Mouse (Mus musculus) forebrain, embryonic 13.5 days (tissue): ENCODE results near the gene Kcp. TPM values are rescaled to one million over a fixed set of nuclear protein-coding genes. Genes with fewer than 3 reads are reported as not detected.
A peak's percentile ranks its signal among the peaks of the same experiment; 100 is the strongest.

Experiments used
- ATAC-seq: fragments of 200-750 bp; cut with Nextera tagmentation; 2 replicates; pipeline ENCODE4 v1.8.0; 2017
- H3K27ac ChIP-seq: fragments of 300-500 bp; sonication (generic); 2 replicates; pipeline ENCODE4 v1.5.1; 2015; ENCODE audit warnings: inconsistent platforms, mild to moderate bottlenecking, moderate library complexity
- H3K27me3 ChIP-seq: fragments of 300-500 bp; sonication (generic); 2 replicates; pipeline ENCODE4 v1.6.1; 2015; ENCODE audit warnings: mild to moderate bottlenecking, inconsistent platforms
- H3K36me3 ChIP-seq: fragments of 300-500 bp; sonication (generic); 2 replicates; pipeline ENCODE4 v1.6.1; 2015; ENCODE audit warnings: mild to moderate bottlenecking, inconsistent platforms; ENCODE audit not compliant: poor library complexity, severe bottlenecking
- H3K4me1 ChIP-seq: fragments of 300-500 bp; sonication (generic); 2 replicates; pipeline ENCODE4 v1.6.1; 2015; ENCODE audit warnings: inconsistent platforms
- H3K4me2 ChIP-seq: fragments of 300-500 bp; sonication (generic); 2 replicates; pipeline ENCODE4 v1.6.1; 2015; ENCODE audit warnings: inconsistent platforms, mild to moderate bottlenecking, moderate library complexity
- H3K4me3 ChIP-seq: fragments of 300-500 bp; sonication (generic); 2 replicates; pipeline ENCODE4 v1.5.1; 2015; ENCODE audit warnings: mild to moderate bottlenecking, inconsistent platforms
- H3K9ac ChIP-seq: fragments of 300-500 bp; sonication (generic); 2 replicates; pipeline ENCODE4 v1.6.1; 2015; ENCODE audit warnings: mild to moderate bottlenecking, inconsistent platforms
- H3K9me3 ChIP-seq: fragments of 300-500 bp; sonication (generic); replicated peaks from 2 replicates; pipeline ENCODE4 v1.6.1; 2016; ENCODE audit warnings: inconsistent platforms
- WGBS: fragments of 180-500 bp; shearing (Covaris S2); methylation state at CpG from one replicate; pipeline ENCODE4 v1.1.7; 2015; 5-methylcytosine and 5-hydroxymethylcytosine counted together
- polyA plus RNA-seq: library from polyadenylated mRNA; unstranded; fragments of >200 nt; fragmentation: Nextera tagmentation; extraction: Ambion mirVana; gene quantifications from 2 replicates; pipeline ENCODE4 v1.2.1, GENCODE M21; 2015

The Kcp gene
- polyA plus RNA-seq, 1 experiment from 2014 or later = 6.3 TPM

GRCm38 (mm10) chr6:29484716-29485559 is 22.8 kb downstream of the Kcp start:
- 6% methylated on average over 26 of the region's 26 CpGs for WGBS
- no peaks in the 10 kb centered on the region for H3K9me3 ChIP-seq
- H3K36me3 ChIP-seq = no peaks in the 10 kb centered on the region
- H3K27ac ChIP-seq = no peak overlapping the region
- H3K4me2 ChIP-seq = peak overlapping the region; percentile 65
- peaks cover 19% of the 10 kb centered on the region for H3K27me3 ChIP-seq
- H3K4me3 ChIP-seq = peak overlapping the region; percentile 33
- peaks cover 8% of the 10 kb centered on the region for H3K4me1 ChIP-seq
- H3K9ac ChIP-seq = no peak overlapping the region; the same call in 1 of the 2 replicates
- ATAC-seq = peak; percentile 68

- 91% methylated on average over 13 of the region's 13 CpGs for WGBS
- no peak overlapping the region for H3K4me2 ChIP-seq
- no peaks in the 10 kb centered on the region for H3K9me3 ChIP-seq
Observed at GRCm38 (mm10) chr6:29482691-29483090, 25.1 kb downstream of the Kcp start.

GRCm38 (mm10) chr6:29474736-29475135 is 33.0 kb downstream of the Kcp start:
- H3K27me3 ChIP-seq = peaks cover 27% of the 10 kb centered on the region; the same call in 1 of the 2 replicates
- H3K27ac ChIP-seq = no peak overlapping the region
- H3K4me3 ChIP-seq = no peak overlapping the region
- H3K9me3 ChIP-seq = no peaks in the 10 kb centered on the region
- ATAC-seq = no peak
- 58% methylated on average over 2 of the region's 2 CpGs for WGBS
- H3K9ac ChIP-seq = no peak overlapping the region
- peaks cover 20% of the 10 kb centered on the region for H3K36me3 ChIP-seq
- H3K4me2 ChIP-seq = no peak overlapping the region
- peaks cover 15% of the 10 kb centered on the region for H3K4me1 ChIP-seq

More at GRCm38 (mm10) chr6:29482691-29483090, 25.1 kb downstream of the Kcp start:
- Histone ChIP-seq H3K4me3 (no peak overlapping the region), H3K27me3 (peaks cover 26% of the 10 kb centered on the region), H3K4me1 (peaks cover 8% of the 10 kb centered on the region), H3K27ac (no peak overlapping the region), H3K36me3 (no peaks in the 10 kb centered on the region), H3K9ac (no peak overlapping the region)
- ATAC-seq = no peak

- WGBS = 2% methylated on average over 33 of the region's 33 CpGs
- Histone ChIP-seq H3K4me1 (peaks cover 17% of the 10 kb centered on the region), H3K9me3 (no peaks in the 10 kb centered on the region), H3K4me3 (peak overlapping the region; percentile 46), H3K27me3 (peaks cover 27% of the 10 kb centered on the region; the same call in 1 of the 2 replicates), H3K36me3 (peaks cover 21% of the 10 kb centered on the region), H3K4me2 (peak overlapping the region; percentile 74), H3K27ac (no peak overlapping the region; the same call in 1 of the 2 replicates), H3K9ac (peak overlapping the region; percentile 67)
- ATAC-seq = peak; percentile 95
Observed at GRCm38 (mm10) chr6:29473941-29474691, 33.6 kb downstream of the Kcp start.

GRCm38 (mm10) chr6:29471137-29471536 is 36.6 kb downstream of the Kcp start, which contains the start of gene Atp6v1fnb:
Gene Atp6v1fnb (plus strand): TSS chr6:29471437.
- H3K9me3 ChIP-seq = no peaks in the 10 kb centered on the region
- H3K4me1 ChIP-seq = peaks cover 27% of the 10 kb centered on the region
- no peak within 1 kb of the TSS for H3K9ac ChIP-seq
- H3K36me3 ChIP-seq = peaks cover 21% of the 10 kb centered on the region
- H3K4me2 ChIP-seq = no peak within 1 kb of the TSS
- no peak within 1 kb of the TSS for H3K4me3 ChIP-seq
- no peak within 1 kb of the TSS for H3K27ac ChIP-seq
- 93% methylated on average over 4 of the region's 4 CpGs for WGBS
- H3K27me3 ChIP-seq = peaks cover 15% of the 10 kb centered on the region; the same call in 1 of the 2 replicates
- no peak for ATAC-seq

GRCm38 (mm10) chr6:29468851-29469250 is 38.9 kb downstream of the Kcp start:
- H3K9me3 ChIP-seq = no peaks in the 10 kb centered on the region
- H3K9ac ChIP-seq = peak overlapping the region; percentile 78; the same call in 1 of the 2 replicates
- WGBS = 92% methylated on average over 3 of the region's 3 CpGs
- peaks cover 21% of the 10 kb centered on the region for H3K36me3 ChIP-seq
- H3K27me3 ChIP-seq = peaks cover 7% of the 10 kb centered on the region; the same call in 1 of the 2 replicates
- H3K4me1 ChIP-seq = peaks cover 20% of the 10 kb centered on the region
- H3K4me3 ChIP-seq = peak overlapping the region; percentile 79
- H3K27ac ChIP-seq = no peak overlapping the region
- ATAC-seq = no peak
- H3K4me2 ChIP-seq = peak overlapping the region; percentile 83

- Histone ChIP-seq H3K9ac (peak within 1 kb of the TSS; percentile 78), H3K27me3 (peaks cover 4% of the 10 kb centered on the region; the same call in 1 of the 2 replicates), H3K27ac (peak within 1 kb of the TSS; percentile 31; the same call in 1 of the 2 replicates), H3K4me2 (peak within 1 kb of the TSS; percentile 83), H3K36me3 (peaks cover 21% of the 10 kb centered on the region), H3K4me3 (peak within 1 kb of the TSS; percentile 79), H3K4me1 (peaks cover 13% of the 10 kb centered on the region), H3K9me3 (no peaks in the 10 kb centered on the region)
- WGBS = under 1% methylated on average over 39 of the region's 39 CpGs
- peak; percentile 97 for ATAC-seq
Observed at GRCm38 (mm10) chr6:29467583-29468354, 40.0 kb downstream of the Kcp start, which contains the start of gene Atp6v1f. Gene Atp6v1f (plus strand): TSS chr6:29467718.

GRCm38 (mm10) chr6:29463388-29463787 is 44.4 kb downstream of the Kcp start:
- Histone ChIP-seq H3K4me3 (no peak overlapping the region), H3K9me3 (no peaks in the 10 kb centered on the region), H3K4me1 (peaks cover 3% of the 10 kb centered on the region), H3K27me3 (peaks cover 4% of the 10 kb centered on the region; the same call in 1 of the 2 replicates), H3K4me2 (no peak overlapping the region), H3K9ac (no peak overlapping the region), H3K36me3 (no peaks in the 10 kb centered on the region), H3K27ac (no peak overlapping the region)
- WGBS = 74% methylated on average over 3 of the region's 3 CpGs
- no peak for ATAC-seq

- WGBS = 52% methylated on average over 7 of the region's 7 CpGs
- Histone ChIP-seq H3K4me1 (no peaks in the 10 kb centered on the region), H3K27ac (no peak overlapping the region), H3K4me3 (no peak overlapping the region), H3K4me2 (no peak overlapping the region), H3K9me3 (no peaks in the 10 kb centered on the region), H3K36me3 (no peaks in the 10 kb centered on the region), H3K9ac (no peak overlapping the region), H3K27me3 (peaks cover 4% of the 10 kb centered on the region; the same call in 1 of the 2 replicates)
- ATAC-seq = no peak
Observed at GRCm38 (mm10) chr6:29461502-29461901, 46.2 kb downstream of the Kcp start.

- ATAC-seq = no peak
- H3K36me3 ChIP-seq = no peaks in the 10 kb centered on the region
- H3K9ac ChIP-seq = no peak overlapping the region
- H3K4me3 ChIP-seq = no peak overlapping the region
- WGBS = 89% methylated on average over 6 of the region's 6 CpGs
- no peak overlapping the region for H3K27ac ChIP-seq
- H3K27me3 ChIP-seq = no peaks in the 10 kb centered on the region
- no peak overlapping the region for H3K4me2 ChIP-seq
- no peaks in the 10 kb centered on the region for H3K9me3 ChIP-seq
- H3K4me1 ChIP-seq = no peaks in the 10 kb centered on the region
Observed at GRCm38 (mm10) chr6:29450667-29451066, 57.1 kb downstream of the Kcp start.

- no peaks in the 10 kb centered on the region for H3K27me3 ChIP-seq
- H3K4me3 ChIP-seq = no peak overlapping the region
- ATAC-seq = no peak
- H3K27ac ChIP-seq = no peak overlapping the region
- no peaks in the 10 kb centered on the region for H3K36me3 ChIP-seq
- H3K9me3 ChIP-seq = no peaks in the 10 kb centered on the region
- no peak overlapping the region for H3K9ac ChIP-seq
- no peaks in the 10 kb centered on the region for H3K4me1 ChIP-seq
- 29% methylated on average over 4 of the region's 4 CpGs for WGBS
- no peak overlapping the region for H3K4me2 ChIP-seq
Observed at GRCm38 (mm10) chr6:29449858-29450257, 57.9 kb downstream of the Kcp start.
